Mouse (Mus musculus) lung, adult 2 months (tissue): ENCODE results near the gene Hoxb6.

Source experiments
- CTCF ChIP-seq: fragments of 200-500 bp; IDR thresholded peaks from 2 replicates; pipeline ENCODE4 v1.5.1; 2011; ENCODE audit warnings: mild to moderate bottlenecking, low read length, control low read depth; ENCODE audit not compliant: insufficient read depth
- POLR2A ChIP-seq: fragments of 200-500 bp; IDR thresholded peaks from 2 replicates; pipeline ENCODE4 v1.6.1; 2011; ENCODE audit warnings: low read depth, mild to moderate bottlenecking, control low read depth, low read length, borderline replicate concordance; ENCODE audit errors: extremely low read depth

- TF ChIP-seq POLR2A (no peak), CTCF (no peak)
These were observed 40.7 kb upstream of the Hoxb6 start for GRCm38 (mm10) chr11:96251480-96252031.
